Mouse (Mus musculus) bone marrow macrophage, adult 2 months (primary cell): ENCODE data around the gene Zfp628.

Source experiments
- CTCF ChIP-seq: IDR thresholded peaks from 2 replicates; pipeline ENCODE4 v1.5.1; 2012; ENCODE audit warnings: low read depth, mild to moderate bottlenecking, low read length, moderate library complexity
- POLR2A ChIP-seq: IDR thresholded peaks from 2 replicates; pipeline ENCODE4 v1.6.1; 2012; ENCODE audit warnings: mild to moderate bottlenecking, low read depth, low read length, borderline replicate concordance

GRCm38 (mm10) chr7:4906466-4906950 is 8.5 kb upstream of the Zfp628 start, which contains the start of gene Gm36210:
- no peak for TF ChIP-seq POLR2A
- no peak for TF ChIP-seq CTCF
